Mouse (Mus musculus): ENCODE measurements around the gene Cyp1a2. TPM values are rescaled to one million over a fixed set of nuclear protein-coding genes. Genes with fewer than 3 reads are reported as not detected.

Gene Cyp1a2
- total RNA-seq (2023) = not detected in 2 replicates

DNA sequence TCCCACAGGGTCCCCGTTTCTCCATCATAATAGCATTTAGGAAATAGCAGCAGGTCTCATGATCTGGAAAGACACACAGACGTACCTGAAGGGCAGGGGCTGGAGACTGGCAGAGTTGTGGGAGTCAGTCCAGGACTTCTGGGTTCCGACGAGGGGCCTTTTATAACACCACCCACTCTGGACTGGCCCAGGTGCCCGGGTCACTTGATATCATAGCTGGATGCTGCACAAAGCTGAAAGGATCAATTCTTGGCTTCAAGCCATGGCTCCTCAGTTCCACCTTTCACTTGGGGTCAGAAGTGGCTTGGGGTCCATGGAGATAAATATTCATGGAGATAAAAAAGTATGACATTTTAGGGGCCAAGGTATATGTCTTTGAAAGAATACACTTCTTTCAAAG, at the start of gene Cyp1a2:
Cyp1a2 (minus strand) TSS at position 184 of the 400 bp plus-strand sequence.

DNA sequence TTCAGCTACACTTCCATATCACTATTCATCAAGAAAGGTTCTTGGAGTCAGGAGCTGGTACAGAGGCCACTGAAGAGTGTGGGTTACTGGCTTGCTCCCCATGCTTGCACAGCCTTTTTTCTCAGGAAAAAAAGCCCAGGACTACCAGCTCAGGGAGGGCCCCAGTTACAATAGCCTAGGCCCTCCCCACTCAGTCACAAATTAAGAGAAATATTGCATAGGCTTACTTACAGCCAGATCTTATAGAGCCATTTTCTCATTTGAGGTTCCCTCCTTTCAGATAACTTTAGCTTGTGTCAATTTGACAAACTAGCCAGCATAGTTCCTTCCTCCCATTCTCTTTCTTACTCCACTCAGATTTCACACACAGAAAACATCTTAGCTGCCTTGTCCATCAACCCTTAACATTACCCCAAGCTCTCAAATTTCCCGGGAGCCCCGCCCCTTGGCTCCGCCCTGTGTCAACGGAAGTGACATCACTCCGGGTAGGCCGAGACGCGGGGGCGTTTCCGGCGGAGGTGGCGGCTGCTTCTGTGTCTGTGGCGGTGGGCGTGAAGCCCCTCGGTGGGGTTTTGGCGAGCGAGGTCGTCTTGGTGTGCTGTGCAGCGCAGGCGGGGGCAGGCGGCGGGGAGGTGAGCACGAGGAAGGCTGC, 24.7 kb upstream of the Cyp1a2 start, which contains the start of gene Edc3:
Edc3 (plus strand) TSS at position 473 of the 652 bp plus-strand sequence.

DNA sequence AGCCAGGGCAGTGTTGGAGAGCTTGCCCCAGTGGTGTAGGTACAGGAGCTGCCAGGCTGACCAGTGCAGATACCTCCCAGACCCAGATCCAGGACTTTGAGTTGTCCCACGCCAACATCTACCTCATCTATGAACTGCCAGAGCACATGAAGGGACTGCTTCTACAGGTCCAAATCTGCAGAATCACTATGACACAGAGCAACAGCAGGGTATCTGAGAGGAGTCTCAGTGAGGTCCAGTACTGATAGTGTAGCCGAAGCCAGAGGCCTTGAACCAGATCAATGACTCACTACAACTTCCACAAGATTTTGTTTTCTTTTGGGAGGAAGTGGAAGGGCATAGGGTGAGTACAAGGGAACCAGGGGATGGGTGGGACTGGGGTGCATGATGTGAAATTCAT, 4.2 kb upstream of the Cyp1a2 start, which contains the start of gene Cyp1a1:
Cyp1a1 (plus strand) TSS at position 178 of the 400 bp plus-strand sequence.

DNA sequence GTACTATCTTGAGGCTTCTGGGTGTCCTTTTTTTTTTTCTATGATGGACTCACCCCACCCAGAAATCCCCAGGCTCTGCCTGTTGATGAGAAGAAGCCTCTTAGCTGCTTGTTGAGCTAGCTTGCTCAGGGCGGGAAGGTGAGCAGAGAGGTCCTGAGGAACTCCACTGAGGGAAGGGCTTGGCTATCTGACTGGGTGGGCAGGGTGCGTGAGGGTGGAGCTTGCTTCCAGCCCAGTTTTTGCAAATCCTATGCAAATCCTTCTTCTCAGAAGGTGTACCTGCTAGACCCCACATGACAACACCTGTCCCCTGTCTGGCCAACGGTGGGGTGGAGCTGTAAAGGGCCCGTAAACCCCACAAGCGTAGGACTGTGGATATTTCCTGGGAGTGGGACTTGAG, 30.2 kb downstream of the Cyp1a2 start, which contains the start of gene Csk:
Csk (minus strand) TSS at position 349 of the 400 bp plus-strand sequence.

Other genes starting within 250 kb of the Cyp1a2 start
- gene Ppcdc, start 243.6 kb downstream of the Cyp1a2 start, total RNA-seq (2023) = 27.3 and 40.8 TPM in 2 replicates
- 0.34 and 0.35 TPM in 2 replicates for gene Scamp5, start 215.6 kb downstream of the Cyp1a2 start, total RNA-seq (2023)
- not detected in 2 replicates for gene Rpp25, start 179.7 kb downstream of the Cyp1a2 start, total RNA-seq (2023)
- 102 and 107 TPM in 2 replicates for gene Cox5a, start 162.4 kb downstream of the Cyp1a2 start, total RNA-seq (2023)
- 7.1 and 10.2 TPM in 2 replicates for gene Fam219b, start 146.2 kb downstream of the Cyp1a2 start, total RNA-seq (2023)
- gene Mpi, start 130.9 kb downstream of the Cyp1a2 start, total RNA-seq (2023) = 6.6 and 10.1 TPM in 2 replicates
- 192 and 234 TPM in 2 replicates for gene Scamp2, start 122.8 kb downstream of the Cyp1a2 start, total RNA-seq (2023)
- gene Ulk3, start 94.3 kb downstream of the Cyp1a2 start, total RNA-seq (2023) = 28.6 and 35.8 TPM in 2 replicates
- gene Cplx3, start 77.4 kb downstream of the Cyp1a2 start, total RNA-seq (2023) = not detected in 2 replicates
- not detected in 2 replicates for gene Lman1l, start 62.9 kb downstream of the Cyp1a2 start, total RNA-seq (2023)
- 161 and 173 TPM in 2 replicates for gene Csk, start 30.1 kb downstream of the Cyp1a2 start, total RNA-seq (2023)
- gene Cyp1a1, start 4.2 kb upstream of the Cyp1a2 start, total RNA-seq (2023) = not detected in 2 replicates
- gene Edc3, start 24.8 kb upstream of the Cyp1a2 start, total RNA-seq (2023) = 10.4 and 11.9 TPM in 2 replicates
- 208 and 260 TPM in 2 replicates for gene Clk3, start 82.2 kb upstream of the Cyp1a2 start, total RNA-seq (2023)
- gene Arid3b, start 153.1 kb upstream of the Cyp1a2 start, total RNA-seq (2023) = 46.2 and 56.8 TPM in 2 replicates
- 57.9 and 62.1 TPM in 2 replicates for gene Ubl7, start 227.3 kb upstream of the Cyp1a2 start, total RNA-seq (2023)

All from neutrophil, adult 65 days (primary cell).